Mouse (Mus musculus) embryonic facial prominence, embryonic 10.5 days (tissue): ENCODE data around the gene Oat. TPM values are rescaled to one million over a fixed set of nuclear protein-coding genes. Genes with fewer than 3 reads are reported as not detected.
A peak's percentile ranks its signal among the peaks of the same experiment; 100 is the strongest.

Experiments
- DNase-seq: peaks from one replicate; pipeline ENCODE4 v3.0.0-alpha.2; 2017; ENCODE audit warnings: low spot score
- H3K27ac ChIP-seq: fragments of 300-500 bp; sonication (generic); replicated peaks from 2 replicates; pipeline ENCODE4 v1.5.1; 2016; ENCODE audit warnings: mild to moderate bottlenecking
- H3K27me3 ChIP-seq: fragments of 300-500 bp; sonication (generic); replicated peaks from 2 replicates; pipeline ENCODE4 v1.6.1; 2016; ENCODE audit warnings: low read depth, mild to moderate bottlenecking; ENCODE audit not compliant: poor library complexity, severe bottlenecking
- H3K36me3 ChIP-seq: fragments of 300-500 bp; sonication (generic); replicated peaks from 2 replicates; pipeline ENCODE4 v1.6.1; 2016; ENCODE audit warnings: mild to moderate bottlenecking, moderate library complexity
- H3K4me1 ChIP-seq: fragments of 300-500 bp; sonication (generic); 2 replicates; pipeline ENCODE4 v1.6.1; 2016
- H3K4me3 ChIP-seq: fragments of 300-500 bp; sonication (generic); 2 replicates; pipeline ENCODE4 v1.5.1; 2016; ENCODE audit warnings: mild to moderate bottlenecking, moderate library complexity
- H3K9me3 ChIP-seq: fragments of 300-500 bp; sonication (generic); 2 replicates; pipeline ENCODE4 v1.6.1; 2016; ENCODE audit warnings: mild to moderate bottlenecking
- WGBS: fragments of 180-500 bp; shearing (Covaris S2); methylation state at CpG from one replicate; pipeline ENCODE4 v1.1.7; 2016; 5-methylcytosine and 5-hydroxymethylcytosine counted together
- polyA plus RNA-seq: library from polyadenylated mRNA; unstranded; fragments of >200 nt; fragmentation: Nextera tagmentation; extraction: Ambion mirVana; gene quantifications from 2 replicates; pipeline ENCODE4 v1.2.1, GENCODE M21; 2016

The Oat gene
- polyA plus RNA-seq = 121 and 127 TPM in 2 replicates

- Histone ChIP-seq H3K4me3 (peak within 1 kb of the TSS; percentile 85), H3K27me3 (peaks cover 40% of the 10 kb centered on the region), H3K9me3 (peaks cover 4% of the 10 kb centered on the region; the same call in 1 of the 2 replicates), H3K27ac (peak within 1 kb of the TSS; percentile 95), H3K36me3 (no peaks in the 10 kb centered on the region), H3K4me1 (peaks cover 40% of the 10 kb centered on the region)
- under 1% methylated on average over 49 of the region's 49 CpGs for WGBS
- DNase-seq = peak; percentile 97
Observed at GRCm38 (mm10) chr7:132576116-132576650, at the start of gene Oat. Oat (minus strand) TSS chr7:132576398.

- H3K4me1 ChIP-seq = no peaks in the 10 kb centered on the region
- H3K9me3 ChIP-seq = no peaks in the 10 kb centered on the region
- peaks cover 23% of the 10 kb centered on the region for H3K27me3 ChIP-seq
- H3K36me3 ChIP-seq = no peaks in the 10 kb centered on the region
- H3K4me3 ChIP-seq = no peak overlapping the region
- no peak for DNase-seq
- WGBS = 76% methylated on average over 10 of the region's 10 CpGs
- no peak overlapping the region for H3K27ac ChIP-seq
Observed at GRCm38 (mm10) chr7:132624161-132624560, 48.0 kb upstream of the Oat start.

- Histone ChIP-seq H3K27ac (no peak overlapping the region), H3K36me3 (no peaks in the 10 kb centered on the region), H3K27me3 (peaks cover 44% of the 10 kb centered on the region), H3K9me3 (no peaks in the 10 kb centered on the region), H3K4me3 (no peak overlapping the region), H3K4me1 (peaks cover 16% of the 10 kb centered on the region)
- DNase-seq = no peak
- 87% methylated on average over 15 of the region's 15 CpGs for WGBS
Observed at GRCm38 (mm10) chr7:132619975-132620918, 44.0 kb upstream of the Oat start.

- Histone ChIP-seq H3K4me3 (no peak overlapping the region), H3K27me3 (peaks cover 49% of the 10 kb centered on the region), H3K27ac (no peak overlapping the region), H3K9me3 (no peaks in the 10 kb centered on the region), H3K4me1 (peaks cover 22% of the 10 kb centered on the region), H3K36me3 (no peaks in the 10 kb centered on the region)
- no peak for DNase-seq
- WGBS = 90% methylated on average over 8 of the region's 8 CpGs
Observed at GRCm38 (mm10) chr7:132619549-132619948, 43.4 kb upstream of the Oat start.

- Histone ChIP-seq H3K27ac (no peak overlapping the region), H3K9me3 (no peaks in the 10 kb centered on the region), H3K27me3 (peaks cover 51% of the 10 kb centered on the region), H3K36me3 (no peaks in the 10 kb centered on the region), H3K4me1 (peaks cover 22% of the 10 kb centered on the region), H3K4me3 (no peak overlapping the region)
- 81% methylated on average over 5 of the region's 5 CpGs for WGBS
- no peak for DNase-seq
Observed at GRCm38 (mm10) chr7:132617021-132617564, 40.9 kb upstream of the Oat start.

- Histone ChIP-seq H3K36me3 (no peaks in the 10 kb centered on the region), H3K27ac (no peak overlapping the region), H3K27me3 (peaks cover 57% of the 10 kb centered on the region), H3K9me3 (no peaks in the 10 kb centered on the region), H3K4me3 (no peak overlapping the region), H3K4me1 (peaks cover 22% of the 10 kb centered on the region)
- DNase-seq = no peak
- WGBS = 15% methylated on average over 6 of the region's 6 CpGs
Observed at GRCm38 (mm10) chr7:132616391-132616790, 40.2 kb upstream of the Oat start.

GRCm38 (mm10) chr7:132615346-132615745, 39.1 kb upstream of the Oat start:
- WGBS = 11% methylated on average over 3 of the region's 3 CpGs

GRCm38 (mm10) chr7:132611530-132611929, 35.3 kb upstream of the Oat start:
- H3K36me3 ChIP-seq = no peaks in the 10 kb centered on the region
- H3K27me3 ChIP-seq = peaks cover 68% of the 10 kb centered on the region
- H3K4me1 ChIP-seq = peaks cover 27% of the 10 kb centered on the region
- no peak for DNase-seq
- WGBS = 95% methylated on average over 8 of the region's 8 CpGs
- no peaks in the 10 kb centered on the region for H3K9me3 ChIP-seq
- no peak overlapping the region for H3K27ac ChIP-seq
- H3K4me3 ChIP-seq = no peak overlapping the region

More at GRCm38 (mm10) chr7:132615346-132615745, 39.1 kb upstream of the Oat start:
- Histone ChIP-seq H3K27me3 (peaks cover 54% of the 10 kb centered on the region), H3K36me3 (no peaks in the 10 kb centered on the region), H3K9me3 (no peaks in the 10 kb centered on the region), H3K27ac (no peak overlapping the region), H3K4me3 (no peak overlapping the region), H3K4me1 (peaks cover 28% of the 10 kb centered on the region)
- no peak for DNase-seq

- Histone ChIP-seq H3K4me3 (peak within 1 kb of the TSS; percentile 66), H3K4me1 (peaks cover 25% of the 10 kb centered on the region), H3K36me3 (no peaks in the 10 kb centered on the region), H3K9me3 (no peaks in the 10 kb centered on the region), H3K27ac (peak within 1 kb of the TSS; percentile 76), H3K27me3 (peaks cover 70% of the 10 kb centered on the region)
- peak; percentile 90 for DNase-seq
- WGBS = 8% methylated on average over 44 of the region's 44 CpGs
Observed at GRCm38 (mm10) chr7:132610468-132611318, 34.5 kb upstream of the Oat start, which contains the start of gene Lhpp. Lhpp (plus strand) TSS chr7:132610638.

GRCm38 (mm10) chr7:132608316-132609020, 32.3 kb upstream of the Oat start:
- Histone ChIP-seq H3K27me3 (peaks cover 76% of the 10 kb centered on the region), H3K27ac (no peak overlapping the region), H3K9me3 (no peaks in the 10 kb centered on the region), H3K36me3 (no peaks in the 10 kb centered on the region), H3K4me1 (peaks cover 16% of the 10 kb centered on the region; the same call in 1 of the 2 replicates), H3K4me3 (no peak overlapping the region)
- 90% methylated on average over 4 of the region's 4 CpGs for WGBS
- DNase-seq = no peak

- Histone ChIP-seq H3K27me3 (peaks cover 96% of the 10 kb centered on the region), H3K4me1 (peaks cover 18% of the 10 kb centered on the region), H3K27ac (no peak overlapping the region), H3K36me3 (no peaks in the 10 kb centered on the region), H3K4me3 (no peak overlapping the region), H3K9me3 (no peaks in the 10 kb centered on the region)
- DNase-seq = no peak
- WGBS = 57% methylated on average over 5 of the region's 5 CpGs
Observed at GRCm38 (mm10) chr7:132605689-132606088, 29.5 kb upstream of the Oat start.
